Comparison of ENCODE assay signal across 27 mouse cellular contexts in genomic region chr2:152002529-152002928, GRCm38 (mm10). TPM values are rescaled to one million over a fixed set of nuclear protein-coding genes. Genes with fewer than 3 reads are reported as not detected.
DNase-seq lines count a peak whose midpoint lies in the region; ATAC-seq and TF ChIP-seq lines count a peak whose summit lies in the region.
"Had no signal": no experiment of that assay in that cellular context is flagged by ENCODE, and none has a peak within 500 bp of the region (broad histone marks: within the 10 kb centered on the region; RNA-seq: fewer than 3 reads in every experiment).

No protein-coding gene starts in this region.

- H3K9ac ChIP-seq in midbrain, postnatal 0 days (replicated peaks; ENCODE audit: low read length, poor library complexity, severe bottlenecking) = no peak overlapping the region
- no peak overlapping the region for H3K9ac ChIP-seq in hindbrain, embryonic 12.5 days
- H3K9ac ChIP-seq: forebrain, embryonic 13.5 days; heart, embryonic 13.5 days; hindbrain, embryonic 13.5 days; intestine, embryonic 15.5 days had no signal

- 80% methylated on average over 6 of the region's 6 CpGs for WGBS in midbrain, postnatal 0 days
- WGBS in hindbrain, embryonic 12.5 days = 76% methylated on average over 6 of the region's 6 CpGs

- DNase-seq in gastrocnemius, adult 2 months = peak; percentile 5
- no peak for DNase-seq in gastrocnemius, postnatal 4 days (ENCODE audit: low spot score in 2 of 2)
- DNase-seq in MEL-GATA-1-ER (ENCODE audit: extremely low read depth, low read depth) = peak; percentile 65
- no peak for DNase-seq in midbrain, postnatal 0 days (ENCODE audit: low spot score)
- DNase-seq: adrenal gland, postnatal 10 days; B cell, adult 2 months; cerebellum, adult 11 months; cerebellum, adult 2 months; cerebellum, adult 9-11 months; cerebellum, postnatal 36 days; gastrocnemius, postnatal 14 days; heart, adult 2 months; heart, postnatal 14 days; heart, postnatal 4 days; kidney, adult 11 months had no signal

- no peak overlapping the region for H3K4me2 ChIP-seq in midbrain, postnatal 0 days (ENCODE audit: low read depth, low read length, poor library complexity, severe bottlenecking)
- no peak overlapping the region for H3K4me2 ChIP-seq in hindbrain, embryonic 12.5 days (replicated peaks)
- H3K4me2 ChIP-seq: forebrain, embryonic 13.5 days; heart, embryonic 13.5 days; hindbrain, embryonic 13.5 days; intestine, embryonic 15.5 days had no signal

- no peak overlapping the region for H3K4me3 ChIP-seq in gastrocnemius, adult 2 months
- no peak overlapping the region for H3K4me3 ChIP-seq in midbrain, postnatal 0 days (ENCODE audit: low read depth, low read length)
- no peak overlapping the region for H3K4me3 ChIP-seq in hindbrain, embryonic 12.5 days
- H3K4me3 ChIP-seq: forebrain, embryonic 10.5 days; forebrain, embryonic 13.5 days; heart, adult 2 months; heart, embryonic 10.5 days; heart, embryonic 13.5 days; hindbrain, embryonic 13.5 days; intestine, embryonic 15.5 days had no signal

- no peak overlapping the region for H3K27ac ChIP-seq in gastrocnemius, adult 2 months
- no peak overlapping the region for H3K27ac ChIP-seq in midbrain, postnatal 0 days (ENCODE audit: low read depth, low read length)
- no peak overlapping the region for H3K27ac ChIP-seq in hindbrain, embryonic 12.5 days
- H3K27ac ChIP-seq: forebrain, embryonic 10.5 days; forebrain, embryonic 13.5 days; heart, adult 2 months; heart, embryonic 10.5 days; heart, embryonic 13.5 days; hindbrain, embryonic 13.5 days; intestine, embryonic 15.5 days had no signal

- ATAC-seq in megakaryocyte progenitor cell, adult 5-6 weeks (replicated peaks; ENCODE audit: poor library complexity) = 0 out of 2 replicates have a peak, but pooled peaks have one; percentile 18
- ATAC-seq in midbrain, postnatal 0 days (ENCODE audit: low FRiP score) = no peak
- ATAC-seq in hindbrain, embryonic 12.5 days (ENCODE audit: low FRiP score) = no peak
- ATAC-seq: activated CD4-positive, CD25-positive, alpha-beta regulatory T cell, adult 4 months; forebrain, embryonic 13.5 days; forebrain, embryonic 16.5 days; hindbrain, embryonic 16.5 days; intestine, embryonic 15.5 days had no signal

- intact Hi-C loops in gastrocnemius, adult 2 months (cut with DNase I) = no loop called here

- no peaks in the 10 kb centered on the region for H3K36me3 ChIP-seq in midbrain, postnatal 0 days (ENCODE audit: insufficient read depth, low read length)
- H3K36me3 ChIP-seq in hindbrain, embryonic 12.5 days = no peaks in the 10 kb centered on the region
- H3K36me3 ChIP-seq: forebrain, embryonic 10.5 days; G1E; heart, embryonic 10.5 days; heart, embryonic 13.5 days; hindbrain, embryonic 13.5 days; intestine, embryonic 15.5 days had no signal

- TF ChIP-seq CTCF in gastrocnemius, adult 2 months (IDR thresholded peaks at IDR 0.05) = no peak
- no peak for TF ChIP-seq CTCF in midbrain, postnatal 0 days (IDR thresholded peaks at IDR 0.05)

- H3K4me1 ChIP-seq in midbrain, postnatal 0 days (ENCODE audit: insufficient read depth, low read length) = peaks cover 8% of the 10 kb centered on the region; the same call in 1 of the 2 replicates
- H3K4me1 ChIP-seq in hindbrain, embryonic 12.5 days = peaks cover 12% of the 10 kb centered on the region; the same call in 1 of the 2 replicates

- peaks cover 12% of the 10 kb centered on the region for H3K27me3 ChIP-seq in midbrain, postnatal 0 days (ENCODE audit: insufficient read depth, low read length)
- H3K27me3 ChIP-seq in hindbrain, embryonic 12.5 days = peaks cover 32% of the 10 kb centered on the region

- H3K9me3 ChIP-seq in midbrain, postnatal 0 days (ENCODE audit: low read length) = no peaks in the 10 kb centered on the region
- H3K9me3 ChIP-seq in hindbrain, embryonic 12.5 days (replicated peaks) = no peaks in the 10 kb centered on the region
- H3K9me3 ChIP-seq: forebrain, embryonic 10.5 days; forebrain, embryonic 13.5 days; G1E; heart, embryonic 10.5 days; heart, embryonic 13.5 days; hindbrain, embryonic 13.5 days; intestine, embryonic 15.5 days had no signal

RNA-seq across cellular contexts. Expression of gene Slc52a3, which starts 6.2 kb away (rescaled TPM):
- total RNA-seq in gastrocnemius, adult 2 months (2021) = 1 to 10 TPM in 1 of 2 experiments, under 1 TPM in 1; 0.69 to 1.6 TPM
- 1 to 10 TPM; 1.3 to 1.6 TPM for total RNA-seq in gastrocnemius, postnatal 4 days (2021)
- total RNA-seq in megakaryocyte progenitor cell, adult 5-6 weeks (2015) = 0.22 TPM in 1 of 2 replicates, not detected in the other
- total RNA-seq in megakaryocyte progenitor cell, adult 5-6 weeks (2017) = 0.12 TPM in 1 of 2 replicates, not detected in the other
- 2.6 and 3.5 TPM in 2 replicates for total RNA-seq in midbrain, postnatal 0 days (2014; rRNA removed)
- 2.2 and 2.6 TPM in 2 replicates for polyA plus RNA-seq in midbrain, postnatal 0 days (2015; fragmentation: Nextera tagmentation; extraction: Ambion mirVana)
- polyA plus RNA-seq in hindbrain, embryonic 12.5 days (2016; fragmentation: Nextera tagmentation; extraction: Ambion mirVana) = 1.5 TPM in 2 replicates

RNA-seq across cellular contexts. Expression of gene Fam110a, which starts 22.5 kb away (rescaled TPM):
- 1 to 10 TPM; 1.8 to 2.6 TPM for total RNA-seq in gastrocnemius, adult 2 months (2021)
- 10 to 100 TPM; 11.1 to 14.3 TPM for total RNA-seq in gastrocnemius, postnatal 4 days (2021)
- total RNA-seq in megakaryocyte progenitor cell, adult 5-6 weeks (2015) = 5.6 and 8.2 TPM in 2 replicates
- 3.8 and 4.6 TPM in 2 replicates for total RNA-seq in megakaryocyte progenitor cell, adult 5-6 weeks (2017)
- total RNA-seq in midbrain, postnatal 0 days (2014; rRNA removed) = 25.9 and 28.7 TPM in 2 replicates
- 36.1 and 43.5 TPM in 2 replicates for polyA plus RNA-seq in midbrain, postnatal 0 days (2015; fragmentation: Nextera tagmentation; extraction: Ambion mirVana)
- polyA plus RNA-seq in hindbrain, embryonic 12.5 days (2016; fragmentation: Nextera tagmentation; extraction: Ambion mirVana) = 78.6 and 86.0 TPM in 2 replicates

Comparison
In these comparisons a context has a peak if more than half of its experiments do, and no peak if none do; other contexts are left out.
1. DNase-seq: peak in gastrocnemius, adult 2 months (single experiment) and MEL-GATA-1-ER (single experiment); none in gastrocnemius, postnatal 4 days (0 of 2) and midbrain, postnatal 0 days (single experiment).